ENCODE assay signal across 18 mouse cellular contexts in genomic region chr2:3704311-3705162, GRCm38 (mm10).
DNase-seq lines count a peak whose midpoint lies in the region; ATAC-seq and TF ChIP-seq lines count a peak whose summit lies in the region.
"Had no signal": no experiment of that assay in that cellular context is flagged by ENCODE, and none has a peak within 500 bp of the region (broad histone marks: within the 10 kb centered on the region; RNA-seq: fewer than 3 reads in every experiment).

No protein-coding gene starts in this region.

- peak; percentile 77; the same call in 1 of the 2 replicates for ATAC-seq in kidney, embryonic 14.5 days (ENCODE audit: low FRiP score, low TSS enrichment)
- ATAC-seq in megakaryocyte, adult 5-6 weeks (ENCODE audit: poor library complexity, severe bottlenecking), result 0 out of 2 replicates have a peak, but pooled peaks have one; percentile 23

- H3K4me3 ChIP-seq in heart, embryonic 10.5 days, result no peak overlapping the region
- H3K4me3 ChIP-seq in kidney, embryonic 14.5 days (ENCODE audit: low read length), result no peak overlapping the region
- H3K4me3 ChIP-seq in lung, adult 2 months (replicated peaks; ENCODE audit: extremely low read depth, low read depth, low read length), result no peak overlapping the region
- H3K4me3 ChIP-seq: embryonic facial prominence, embryonic 10.5 days; erythroblast, embryonic 14.5 days; hindbrain, embryonic 12.5 days; limb, embryonic 15.5 days; midbrain, embryonic 10.5 days; neural tube, embryonic 15.5 days had no signal

- peak; percentile 55 for DNase-seq in heart, adult 11 months
- no peak for DNase-seq in heart, embryonic 10.5 days (ENCODE audit: low spot score)
- peak; percentile 43 for DNase-seq in induced T-regulatory cell, adult 2 months (ENCODE audit: low read depth)
- DNase-seq in heart, adult 9 months (ENCODE audit: low spot score in 2 of 2), result no peak
- no peak for DNase-seq in lung, adult 2 months
- no peak for DNase-seq in adrenal gland, adult (ENCODE audit: inconsistent age in 2 of 2, low spot score in 1 of 2)
- DNase-seq: adrenal gland, postnatal 36 days; cerebellum, postnatal 14 days; lung, postnatal 10 days; thymus, postnatal 36 days had no signal

- no peak overlapping the region for H3K4me2 ChIP-seq in kidney, embryonic 14.5 days (replicated peaks; ENCODE audit: low read depth, low read length)
- H3K4me2 ChIP-seq: hindbrain, embryonic 12.5 days; limb, embryonic 15.5 days; neural tube, embryonic 15.5 days had no signal

- H3K27ac ChIP-seq in heart, embryonic 10.5 days, result no peak overlapping the region
- H3K27ac ChIP-seq in kidney, embryonic 14.5 days (ENCODE audit: low read depth, low read length), result peak overlapping the region; percentile 77
- H3K27ac ChIP-seq: embryonic facial prominence, embryonic 10.5 days; hindbrain, embryonic 12.5 days; limb, embryonic 15.5 days; midbrain, embryonic 10.5 days; neural tube, embryonic 15.5 days had no signal

- no peaks in the 10 kb centered on the region for H3K9me3 ChIP-seq in heart, embryonic 10.5 days
- H3K9me3 ChIP-seq in kidney, embryonic 14.5 days (ENCODE audit: control insufficient read depth, low read length), result no peaks in the 10 kb centered on the region
- H3K9me3 ChIP-seq: embryonic facial prominence, embryonic 10.5 days; hindbrain, embryonic 12.5 days; limb, embryonic 15.5 days; midbrain, embryonic 10.5 days; neural tube, embryonic 15.5 days had no signal

- no peak for TF ChIP-seq POLR2A in lung, adult 2 months (IDR thresholded peaks at IDR 0.05; ENCODE audit: borderline replicate concordance, extremely low read depth, low read depth, low read length)

- no peaks in the 10 kb centered on the region for H3K27me3 ChIP-seq in heart, embryonic 10.5 days (ENCODE audit: insufficient read depth, poor library complexity, severe bottlenecking)
- H3K27me3 ChIP-seq in kidney, embryonic 14.5 days (ENCODE audit: control insufficient read depth, insufficient read depth, low read length), result no peaks in the 10 kb centered on the region
- H3K27me3 ChIP-seq: hindbrain, embryonic 12.5 days; limb, embryonic 15.5 days; neural tube, embryonic 15.5 days had no signal

- TF ChIP-seq CTCF in lung, adult 2 months (IDR thresholded peaks at IDR 0.05; ENCODE audit: insufficient read depth, low read length), result no peak

- H3K36me3 ChIP-seq in heart, embryonic 10.5 days, result no peaks in the 10 kb centered on the region
- H3K36me3 ChIP-seq in kidney, embryonic 14.5 days (ENCODE audit: control insufficient read depth, insufficient read depth, low read length), result no peaks in the 10 kb centered on the region
- H3K36me3 ChIP-seq: embryonic facial prominence, embryonic 10.5 days; hindbrain, embryonic 12.5 days; limb, embryonic 15.5 days; midbrain, embryonic 10.5 days; neural tube, embryonic 15.5 days had no signal

- WGBS in heart, embryonic 10.5 days, result 65% methylated on average over 9 of the region's 9 CpGs
- 60% methylated on average over 9 of the region's 9 CpGs for WGBS in kidney, embryonic 14.5 days
- WGBS in lung, adult 2 months, result 64% methylated on average over 9 of the region's 9 CpGs

- no peaks in the 10 kb centered on the region for H3K4me1 ChIP-seq in heart, embryonic 10.5 days
- H3K4me1 ChIP-seq in kidney, embryonic 14.5 days (ENCODE audit: control insufficient read depth, insufficient read depth, low read length), result no peaks in the 10 kb centered on the region
- no peaks in the 10 kb centered on the region; the same call in 1 of the 2 replicates for H3K4me1 ChIP-seq in lung, adult 2 months (ENCODE audit: control insufficient read depth, insufficient read depth, low read length)
- H3K4me1 ChIP-seq: midbrain, embryonic 10.5 days had no signal

- no peak overlapping the region for H3K9ac ChIP-seq in kidney, embryonic 14.5 days (ENCODE audit: low read depth, low read length)
- H3K9ac ChIP-seq: hindbrain, embryonic 12.5 days; limb, embryonic 15.5 days; neural tube, embryonic 15.5 days had no signal

Comparison
In these comparisons a context has a peak if more than half of its experiments do, and no peak if none do; other contexts are left out.
1. DNase-seq: peak in heart, adult 11 months (single experiment) and induced T-regulatory cell, adult 2 months (single experiment); none in heart, embryonic 10.5 days (single experiment), heart, adult 9 months (0 of 2), lung, adult 2 months (single experiment) and adrenal gland, adult (0 of 2).